In the genomic region with DNA sequence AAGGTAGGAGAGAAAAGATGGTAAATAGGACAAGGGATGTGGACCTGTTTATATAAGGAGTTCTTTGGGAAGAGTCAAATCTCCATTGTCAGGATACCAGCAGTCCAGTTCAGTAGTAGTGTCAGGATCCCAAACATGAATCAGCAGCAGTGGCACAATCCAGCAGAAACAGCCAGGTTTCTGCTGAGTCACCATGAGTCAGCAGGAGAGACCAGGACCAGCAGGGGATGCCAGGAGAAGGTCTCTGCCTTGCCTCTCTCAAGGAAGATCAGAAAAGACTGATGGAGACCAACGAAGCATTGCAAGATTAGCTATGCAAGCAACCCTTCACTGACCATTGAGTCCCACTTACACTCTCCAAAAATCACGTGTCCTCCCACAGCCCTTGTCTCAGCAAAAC, we compare ENCODE assay signal across 22 mouse cellular contexts. TPM values are rescaled to one million over a fixed set of nuclear protein-coding genes. Genes with fewer than 3 reads are reported as not detected.
A peak's percentile ranks its signal among the peaks of the same experiment; 100 is the strongest.
DNase-seq lines count a peak whose midpoint lies in the region; ATAC-seq and TF ChIP-seq lines count a peak whose summit lies in the region.
"Had no signal": no experiment of that assay in that cellular context is flagged by ENCODE, and none has a peak within 500 bp of the region (broad histone marks: within the 10 kb centered on the region; RNA-seq: fewer than 3 reads in every experiment).

No protein-coding gene starts in this region.

- no peaks in the 10 kb centered on the region for H3K27me3 ChIP-seq in liver, embryonic 14.5 days (ENCODE audit: control insufficient read depth, insufficient read depth, low read length)
- no peaks in the 10 kb centered on the region for H3K27me3 ChIP-seq in liver, embryonic 12.5 days (replicated peaks)
- no peaks in the 10 kb centered on the region for H3K27me3 ChIP-seq in hindbrain, embryonic 12.5 days
- no peaks in the 10 kb centered on the region for H3K27me3 ChIP-seq in midbrain, embryonic 11.5 days (ENCODE audit: control insufficient read depth, insufficient read depth, low read length)
- H3K27me3 ChIP-seq: forebrain, embryonic 12.5 days; hindbrain, embryonic 15.5 days; limb, embryonic 12.5 days; Patski had no signal

- no peak overlapping the region for H3K4me2 ChIP-seq in liver, embryonic 14.5 days (ENCODE audit: low read depth)
- H3K4me2 ChIP-seq in liver, embryonic 12.5 days = no peak overlapping the region
- H3K4me2 ChIP-seq in hindbrain, embryonic 12.5 days (replicated peaks) = no peak overlapping the region
- no peak overlapping the region for H3K4me2 ChIP-seq in midbrain, embryonic 11.5 days
- H3K4me2 ChIP-seq: forebrain, embryonic 12.5 days; hindbrain, embryonic 15.5 days; limb, embryonic 12.5 days had no signal

- H3K4me3 ChIP-seq in liver, embryonic 14.5 days (ENCODE audit: insufficient read depth in 1 of 2, low read depth in 2 of 2, low read length in 2 of 2) = no peak overlapping the region
- no peak overlapping the region for H3K4me3 ChIP-seq in liver, embryonic 12.5 days
- no peak overlapping the region for H3K4me3 ChIP-seq in hindbrain, embryonic 12.5 days
- H3K4me3 ChIP-seq in midbrain, embryonic 11.5 days (ENCODE audit: low read depth, low read length) = no peak overlapping the region
- H3K4me3 ChIP-seq: forebrain, embryonic 12.5 days; hindbrain, embryonic 15.5 days; limb, embryonic 12.5 days; midbrain, embryonic 10.5 days had no signal

- peak; percentile 5 to 40 for DNase-seq in adrenal gland, adult (ENCODE audit: inconsistent age in 2 of 2, low spot score in 1 of 2)
- DNase-seq in adrenal gland, adult 18-20 months (ENCODE audit: low spot score in 2 of 2) = no peak
- peak in 2 of 3 experiments; percentile 12 to 19 for DNase-seq in liver, embryonic 14.5 days (ENCODE audit: low read depth in 3 of 3, low spot score in 3 of 3)
- peak; percentile 36 for DNase-seq in WW6 (ENCODE audit: low read depth, low spot score)
- no peak for DNase-seq in spleen, postnatal 36 days (ENCODE audit: low spot score in 2 of 2)
- no peak for DNase-seq in midbrain, embryonic 11.5 days (ENCODE audit: low spot score, missing footprints)
- DNase-seq: adrenal gland, postnatal 14 days; cerebellum, postnatal 10 days; gastrocnemius, postnatal 14 days; heart, postnatal 10 days; lung, adult 2 months; lung, postnatal 4 days had no signal

- no peaks in the 10 kb centered on the region for H3K36me3 ChIP-seq in liver, embryonic 14.5 days (replicated peaks; ENCODE audit: control insufficient read depth, insufficient read depth, low read depth)
- no peaks in the 10 kb centered on the region for H3K36me3 ChIP-seq in liver, embryonic 12.5 days
- no peaks in the 10 kb centered on the region for H3K36me3 ChIP-seq in hindbrain, embryonic 12.5 days
- no peaks in the 10 kb centered on the region for H3K36me3 ChIP-seq in midbrain, embryonic 11.5 days (ENCODE audit: control insufficient read depth, insufficient read depth, low read length)
- H3K36me3 ChIP-seq: forebrain, embryonic 12.5 days; hindbrain, embryonic 15.5 days; limb, embryonic 12.5 days; midbrain, embryonic 10.5 days had no signal

- no peak for TF ChIP-seq EP300 in liver, embryonic 14.5 days (IDR thresholded peaks at IDR 0.05; ENCODE audit: low read depth)

- no peak overlapping the region for H3K9ac ChIP-seq in liver, embryonic 14.5 days (replicated peaks)
- no peak overlapping the region for H3K9ac ChIP-seq in liver, embryonic 12.5 days
- no peak overlapping the region for H3K9ac ChIP-seq in hindbrain, embryonic 12.5 days
- H3K9ac ChIP-seq in midbrain, embryonic 11.5 days (ENCODE audit: low read length) = no peak overlapping the region
- H3K9ac ChIP-seq: forebrain, embryonic 12.5 days; hindbrain, embryonic 15.5 days; limb, embryonic 12.5 days had no signal

- no peaks in the 10 kb centered on the region for H3K9me3 ChIP-seq in liver, embryonic 14.5 days (ENCODE audit: control insufficient read depth, low read length)
- peaks cover 7% of the 10 kb centered on the region for H3K9me3 ChIP-seq in liver, embryonic 12.5 days (replicated peaks)
- no peaks in the 10 kb centered on the region for H3K9me3 ChIP-seq in hindbrain, embryonic 12.5 days (replicated peaks)
- H3K9me3 ChIP-seq in midbrain, embryonic 11.5 days (ENCODE audit: control insufficient read depth, low read length) = peaks cover 3% of the 10 kb centered on the region; the same call in 1 of the 2 replicates
- H3K9me3 ChIP-seq: hindbrain, embryonic 15.5 days had no signal

- H3K27ac ChIP-seq in liver, embryonic 14.5 days = no peak overlapping the region
- no peak overlapping the region for H3K27ac ChIP-seq in liver, embryonic 12.5 days
- H3K27ac ChIP-seq in hindbrain, embryonic 12.5 days = no peak overlapping the region
- H3K27ac ChIP-seq in midbrain, embryonic 11.5 days (ENCODE audit: low read depth, low read length) = no peak overlapping the region
- H3K27ac ChIP-seq: forebrain, embryonic 12.5 days; hindbrain, embryonic 15.5 days; kidney, postnatal 0 days; limb, embryonic 12.5 days; midbrain, embryonic 10.5 days had no signal

- TF ChIP-seq CTCF in liver, embryonic 14.5 days (IDR thresholded peaks at IDR 0.05; ENCODE audit: low read depth) = no peak

- 36% methylated on average over 2 of the region's 2 CpGs for WGBS in liver, embryonic 14.5 days (ENCODE audit: insufficient replicate concordance)
- WGBS in liver, embryonic 12.5 days (ENCODE audit: insufficient replicate concordance) = 46% methylated on average over 2 of the region's 2 CpGs
- WGBS in hindbrain, embryonic 12.5 days = 72% methylated on average over 2 of the region's 2 CpGs
- WGBS in midbrain, embryonic 11.5 days = 70% methylated on average over 2 of the region's 2 CpGs

- ATAC-seq in liver, embryonic 14.5 days (ENCODE audit: insufficient read depth) = no peak
- ATAC-seq in liver, embryonic 12.5 days = no peak
- no peak for ATAC-seq in hindbrain, embryonic 12.5 days (ENCODE audit: low FRiP score)
- no peak for ATAC-seq in midbrain, embryonic 11.5 days (ENCODE audit: low FRiP score)
- ATAC-seq: intestine, embryonic 16.5 days; Patski had no signal

- no peaks in the 10 kb centered on the region for H3K4me1 ChIP-seq in liver, embryonic 14.5 days (replicated peaks; ENCODE audit: control insufficient read depth in 2 of 2, insufficient read depth in 2 of 2, low read length in 1 of 2)
- H3K4me1 ChIP-seq in liver, embryonic 12.5 days = no peaks in the 10 kb centered on the region
- H3K4me1 ChIP-seq in hindbrain, embryonic 12.5 days = no peaks in the 10 kb centered on the region
- H3K4me1 ChIP-seq in midbrain, embryonic 11.5 days (ENCODE audit: control insufficient read depth, insufficient read depth, low read length) = no peaks in the 10 kb centered on the region
- H3K4me1 ChIP-seq: forebrain, embryonic 12.5 days; hindbrain, embryonic 15.5 days; limb, embryonic 12.5 days; midbrain, embryonic 10.5 days had no signal

RNA-seq across cellular contexts. Expression of gene Gm10320, which starts 35.4 kb away (rescaled TPM):
- not detected for total RNA-seq in adrenal gland, adult 18-20 months (2021)
- polyA plus RNA-seq in liver, embryonic 14.5 days (2012; rRNA removed) = 0.85 and 0.95 TPM in 2 replicates
- 0.96 and 1.1 TPM in 2 replicates for polyA plus RNA-seq in liver, embryonic 14.5 days (2014; fragmentation: Nextera tagmentation; extraction: Ambion mirVana)
- polyA plus RNA-seq in liver, embryonic 12.5 days (2016; fragmentation: Nextera tagmentation; extraction: Ambion mirVana) = 0.63 and 0.98 TPM in 2 replicates
- 0.74 TPM in 1 of 2 replicates, not detected in the other for polyA plus RNA-seq in hindbrain, embryonic 12.5 days (2016; fragmentation: Nextera tagmentation; extraction: Ambion mirVana)
- polyA plus RNA-seq in midbrain, embryonic 11.5 days (2014; fragmentation: Nextera tagmentation; extraction: Ambion mirVana) = 0.88 and 1.0 TPM in 2 replicates
- total RNA-seq: adrenal gland, postnatal 14 days; gastrocnemius, postnatal 14 days; heart, postnatal 10 days; left cerebral cortex, adult 8-10 months had no signal

Comparison
In these comparisons a context has a peak if more than half of its experiments do, and no peak if none do; other contexts are left out.
1. DNase-seq: peak in adrenal gland, adult (2 of 2), liver, embryonic 14.5 days (2 of 3) and WW6 (single experiment); none in adrenal gland, adult 18-20 months (0 of 2), spleen, postnatal 36 days (0 of 2) and midbrain, embryonic 11.5 days (single experiment).